In the genomic region with DNA sequence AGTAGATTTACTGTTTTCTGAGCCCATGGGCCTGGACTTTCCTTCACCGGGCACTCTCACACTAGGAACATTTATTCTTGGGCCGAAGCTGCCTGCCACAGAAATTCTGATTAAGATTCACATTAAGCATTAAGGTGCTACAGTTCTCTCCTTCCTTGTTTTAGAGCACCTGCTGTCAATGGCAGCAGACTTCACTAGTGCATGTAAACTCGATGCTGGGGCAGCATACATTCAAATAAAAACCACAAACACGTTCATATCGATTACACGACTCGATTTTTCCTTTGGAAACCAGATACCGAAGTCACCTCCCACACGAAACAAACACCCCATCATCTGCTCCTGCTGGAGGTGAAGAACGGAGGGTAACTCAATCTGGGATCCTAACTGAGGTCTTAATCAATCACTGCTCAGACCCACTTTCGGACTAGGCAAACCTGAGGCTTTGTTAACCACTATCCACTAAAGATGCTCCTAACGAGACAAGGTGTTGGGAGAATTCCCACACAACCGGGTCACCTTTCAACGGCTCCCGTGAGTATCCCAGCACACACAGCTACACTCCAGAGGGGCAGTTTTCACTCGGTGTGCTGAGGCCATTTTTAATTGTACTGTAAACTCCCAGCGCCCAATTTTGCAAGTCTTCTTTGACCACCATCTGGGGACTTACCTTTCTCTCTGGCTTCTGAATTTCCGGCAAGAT, we compare ENCODE assay signal across 8 mouse cellular contexts. TPM values are rescaled to one million over a fixed set of nuclear protein-coding genes. Genes with fewer than 3 reads are reported as not detected.
A peak's percentile ranks its signal among the peaks of the same experiment; 100 is the strongest.
DNase-seq lines count a peak whose midpoint lies in the region; ATAC-seq and TF ChIP-seq lines count a peak whose summit lies in the region.

No protein-coding gene starts in this region.

- no peak for ATAC-seq in heart, embryonic 15.5 days (replicated peaks; ENCODE audit: insufficient number of reproducible peaks, insufficient read depth, low FRiP score, low read depth)
- ATAC-seq in liver, embryonic 16.5 days (ENCODE audit: low read depth), result no peak

- H3K36me3 ChIP-seq in heart, embryonic 15.5 days, result peaks cover 19% of the 10 kb centered on the region
- peaks cover 29% of the 10 kb centered on the region for H3K36me3 ChIP-seq in liver, embryonic 16.5 days (ENCODE audit: control insufficient read depth, insufficient read depth)

- no peaks in the 10 kb centered on the region for H3K27me3 ChIP-seq in heart, embryonic 15.5 days
- H3K27me3 ChIP-seq in liver, embryonic 16.5 days (ENCODE audit: control insufficient read depth, insufficient read depth, low read depth, low read length), result no peaks in the 10 kb centered on the region

- peaks cover 47% of the 10 kb centered on the region for H3K4me1 ChIP-seq in heart, embryonic 15.5 days (replicated peaks)
- H3K4me1 ChIP-seq in liver, embryonic 16.5 days (ENCODE audit: control insufficient read depth, low read depth, low read length), result peaks cover 17% of the 10 kb centered on the region

- peak overlapping the region; percentile 99 for H3K4me3 ChIP-seq in left cerebral cortex, adult 2 months
- H3K4me3 ChIP-seq in heart, embryonic 15.5 days, result peak overlapping the region; percentile 88
- peak overlapping the region; percentile 94 for H3K4me3 ChIP-seq in liver, embryonic 16.5 days (ENCODE audit: low read depth, low read length)

- no peaks in the 10 kb centered on the region for H3K9me3 ChIP-seq in heart, embryonic 15.5 days (replicated peaks)
- no peaks in the 10 kb centered on the region for H3K9me3 ChIP-seq in liver, embryonic 16.5 days (replicated peaks; ENCODE audit: control insufficient read depth, low read length)

- H3K27ac ChIP-seq in left cerebral cortex, adult 2 months, result peak overlapping the region; percentile 93
- peak overlapping the region; percentile 85 for H3K27ac ChIP-seq in heart, embryonic 15.5 days
- peak overlapping the region; percentile 93 for H3K27ac ChIP-seq in liver, embryonic 16.5 days (ENCODE audit: low read length)

- WGBS in heart, embryonic 15.5 days, result 5% methylated on average over 18 of the region's 18 CpGs
- WGBS in liver, embryonic 16.5 days (ENCODE audit: insufficient replicate concordance), result 6% methylated on average over 18 of the region's 18 CpGs

- peak overlapping the region; percentile 74 for H3K4me2 ChIP-seq in heart, embryonic 15.5 days
- peak overlapping the region; percentile 99 for H3K4me2 ChIP-seq in liver, embryonic 16.5 days (ENCODE audit: low read depth, low read length)

- peak in 1 of 2 experiments; percentile 10 for DNase-seq in left cerebral cortex, adult 2 months (ENCODE audit: extremely low spot score in 1 of 2, low spot score in 2 of 2)
- no peak for DNase-seq in left cerebral cortex, adult 11 months (ENCODE audit: low spot score)
- peak; percentile 35 for DNase-seq in NIH3T3 (ENCODE audit: low read depth)
- DNase-seq in ovary, postnatal 14 days (ENCODE audit: low spot score), result no peak
- DNase-seq in frontal cortex, postnatal 25 days (ENCODE audit: low spot score in 2 of 2), result no peak
- DNase-seq in right cerebral cortex, adult 18-20 months, result no peak

- TF ChIP-seq CTCF in left cerebral cortex, adult 2 months (IDR thresholded peaks at IDR 0.05), result no peak

- intact Hi-C loops in left cerebral cortex, adult 2 months (cut with DNase I), result loop anchor here (10.0 kb wide), 1 partner anchor 623 kb away; no protein-coding TSS in a partner anchor

- peak overlapping the region; percentile 91 for H3K9ac ChIP-seq in heart, embryonic 15.5 days
- H3K9ac ChIP-seq in liver, embryonic 16.5 days (ENCODE audit: low read depth, low read length), result peak overlapping the region; percentile 98

RNA-seq across cellular contexts. Expression of gene Sec61a1, which starts 0.9 kb away (rescaled TPM):
- total RNA-seq in left cerebral cortex, adult 2 months (2021), result 10 to 100 TPM; 81.4 to 82.0 TPM
- polyA plus RNA-seq in heart, embryonic 15.5 days (2015; fragmentation: Nextera tagmentation; extraction: Ambion mirVana), result 145 and 179 TPM in 2 replicates
- 132 and 138 TPM in 2 replicates for polyA plus RNA-seq in liver, embryonic 16.5 days (2015; fragmentation: Nextera tagmentation; extraction: Ambion mirVana)

RNA-seq across cellular contexts. Expression of gene Ruvbl1, which starts 52.6 kb away (rescaled TPM):
- total RNA-seq in left cerebral cortex, adult 2 months (2021), result 10 to 100 TPM; 38.6 to 39.3 TPM
- 63.3 and 85.2 TPM in 2 replicates for polyA plus RNA-seq in heart, embryonic 15.5 days (2015; fragmentation: Nextera tagmentation; extraction: Ambion mirVana)
- polyA plus RNA-seq in liver, embryonic 16.5 days (2015; fragmentation: Nextera tagmentation; extraction: Ambion mirVana), result 58.1 and 62.3 TPM in 2 replicates
